Mouse (Mus musculus) lung, adult 2 months (tissue): ENCODE measurements around the gene Arhgap36.

Experiments used
- CTCF ChIP-seq: fragments of 200-500 bp; IDR thresholded peaks from 2 replicates; pipeline ENCODE4 v1.5.1; 2011; ENCODE audit warnings: mild to moderate bottlenecking, low read length, control low read depth; ENCODE audit not compliant: insufficient read depth
- POLR2A ChIP-seq: fragments of 200-500 bp; IDR thresholded peaks from 2 replicates; pipeline ENCODE4 v1.6.1; 2011; ENCODE audit warnings: low read depth, mild to moderate bottlenecking, control low read depth, low read length, borderline replicate concordance; ENCODE audit errors: extremely low read depth

DNA sequence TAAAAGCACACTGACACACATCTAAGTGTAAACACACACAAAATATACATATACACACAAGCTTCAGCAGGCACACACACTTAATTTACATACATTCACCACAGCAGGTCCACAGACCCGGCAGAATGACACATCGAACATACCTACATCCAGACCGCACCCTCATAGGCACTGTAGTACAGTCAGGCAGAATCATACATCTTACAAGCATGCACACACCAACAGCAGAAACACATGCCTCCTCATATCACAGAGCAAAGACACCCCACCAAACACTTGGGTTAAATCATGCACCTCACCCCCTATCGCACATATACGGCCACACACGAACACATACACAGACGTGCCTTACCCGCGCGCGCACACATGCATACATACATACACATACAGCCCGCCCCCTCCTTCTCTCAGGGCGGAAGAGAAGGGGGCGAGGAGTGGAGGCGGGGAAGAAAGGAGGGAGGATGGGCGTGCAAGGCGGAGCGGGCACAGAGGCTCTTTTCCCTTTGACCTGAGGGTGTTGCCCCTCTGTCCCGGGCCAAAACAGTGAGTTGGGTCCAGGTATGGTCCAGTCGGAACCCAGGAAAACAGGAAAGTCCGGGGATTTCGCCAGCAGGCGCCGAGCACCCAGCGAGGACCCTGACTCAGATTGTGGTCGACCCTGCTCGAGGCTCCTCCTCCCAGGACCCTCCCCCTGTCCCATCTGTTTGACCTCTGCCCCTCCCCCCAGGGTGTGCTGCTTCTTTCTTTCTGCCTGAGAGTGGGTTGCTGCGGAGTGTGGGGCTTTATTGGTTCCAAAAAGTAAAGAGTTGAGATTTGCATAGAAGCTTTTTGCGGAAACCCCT is 16.4 kb downstream of the Arhgap36 start:
- TF ChIP-seq POLR2A: no peak
- no peak for TF ChIP-seq CTCF
